Mouse (Mus musculus): ENCODE measurements around the gene Stk17b.

Gene Stk17b

GRCm38 (mm10) chr1:53784721-53785418, at the start of gene Stk17b:
TSS of gene Stk17b (minus strand) at chr1:53785224.
- peak; percentile 99 for DNase-seq

- DNase-seq, result no peak
Observed at GRCm38 (mm10) chr1:53830286-53830685, 45.3 kb upstream of the Stk17b start.

GRCm38 (mm10) chr1:53829089-53829488, 44.1 kb upstream of the Stk17b start:
- no peak for DNase-seq

- no peak for DNase-seq
Observed at GRCm38 (mm10) chr1:53824446-53825337, 39.7 kb upstream of the Stk17b start.

GRCm38 (mm10) chr1:53823687-53824445, 38.8 kb upstream of the Stk17b start:
- DNase-seq, result no peak

- DNase-seq, result no peak
Observed at GRCm38 (mm10) chr1:53821983-53822382, 37.0 kb upstream of the Stk17b start.

GRCm38 (mm10) chr1:53820041-53820632, 35.1 kb upstream of the Stk17b start:
- no peak for DNase-seq

- no peak for DNase-seq
Observed at GRCm38 (mm10) chr1:53818072-53818862, 33.2 kb upstream of the Stk17b start.

GRCm38 (mm10) chr1:53816353-53816752, 31.3 kb upstream of the Stk17b start:
- no peak for DNase-seq

- DNase-seq, result no peak
Observed at GRCm38 (mm10) chr1:53814077-53814705, 29.2 kb upstream of the Stk17b start.

- no peak for DNase-seq
Observed at GRCm38 (mm10) chr1:53811919-53812318, 26.9 kb upstream of the Stk17b start.

- DNase-seq, result no peak
Observed at GRCm38 (mm10) chr1:53808229-53808628, 23.2 kb upstream of the Stk17b start.

GRCm38 (mm10) chr1:53797811-53798210, 12.8 kb upstream of the Stk17b start:
- no peak for DNase-seq

GRCm38 (mm10) chr1:53797074-53797473, 12.1 kb upstream of the Stk17b start:
- no peak for DNase-seq

- no peak for DNase-seq
Observed at GRCm38 (mm10) chr1:53796271-53796670, 11.2 kb upstream of the Stk17b start.

- DNase-seq, result no peak
Observed at GRCm38 (mm10) chr1:53795591-53795990, 10.6 kb upstream of the Stk17b start.

- no peak for DNase-seq
Observed at GRCm38 (mm10) chr1:53795081-53795480, 10.1 kb upstream of the Stk17b start.

- no peak for DNase-seq
Observed at GRCm38 (mm10) chr1:53794279-53794678, 9.3 kb upstream of the Stk17b start.

- DNase-seq, result no peak
Observed at GRCm38 (mm10) chr1:53791343-53791742, 6.3 kb upstream of the Stk17b start.

- peak; percentile 72 for DNase-seq
Observed at GRCm38 (mm10) chr1:53784291-53784720, 718 bp downstream of the Stk17b start.

- DNase-seq, result no peak
Observed at GRCm38 (mm10) chr1:53782956-53783355, 2.1 kb downstream of the Stk17b start.
